Mouse (Mus musculus): ENCODE results near the gene Gm32742. TPM values are rescaled to one million over a fixed set of nuclear protein-coding genes. Genes with fewer than 3 reads are reported as not detected.

The Gm32742 gene
- polyA plus RNA-seq, 1 experiment from 2014 or later = 0.08 TPM

DNA sequence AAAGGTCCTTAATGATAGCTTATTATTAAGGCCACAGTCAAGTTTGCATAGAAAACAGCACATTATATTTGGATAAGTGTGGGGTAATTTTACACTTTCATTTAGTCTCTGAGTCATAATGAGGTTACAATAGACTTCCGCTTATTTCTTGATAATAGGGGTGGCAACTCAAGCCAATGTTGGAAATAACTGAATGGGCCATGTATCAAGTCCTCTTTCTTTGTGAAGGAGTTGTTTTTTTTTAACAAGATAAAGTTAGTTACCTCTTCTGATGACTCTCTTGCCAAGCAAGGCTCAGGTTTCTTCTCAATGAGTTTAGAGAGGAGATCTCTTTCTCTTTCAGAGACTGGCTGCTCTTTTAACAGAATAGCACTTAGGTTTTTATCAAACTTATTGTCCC lies 27.0 kb downstream of the Gm32742 start:
- Histone ChIP-seq H3K4me2 (ENCODE audit: low read depth, low read length) (no peak overlapping the region), H3K9ac (ENCODE audit: low read length) (no peak overlapping the region), H3K9me3 (ENCODE audit: control insufficient read depth, low read length) (no peaks in the 10 kb centered on the region), H3K27ac (ENCODE audit: low read length) (no peak overlapping the region), H3K4me1 (replicated peaks; ENCODE audit: control insufficient read depth, insufficient read depth, low read length) (no peaks in the 10 kb centered on the region), H3K27me3 (ENCODE audit: control insufficient read depth, insufficient read depth, low read depth, low read length) (no peaks in the 10 kb centered on the region), H3K36me3 (ENCODE audit: control insufficient read depth, insufficient read depth, low read length) (no peaks in the 10 kb centered on the region), H3K4me3 (ENCODE audit: low read length) (no peak overlapping the region)
- WGBS = 89% methylated on average over 1 of the region's 1 CpGs
- no peak for ATAC-seq (ENCODE audit: low read depth)

- ATAC-seq (ENCODE audit: low read depth) = no peak
- Histone ChIP-seq H3K36me3 (ENCODE audit: control insufficient read depth, insufficient read depth, low read length) (no peaks in the 10 kb centered on the region), H3K4me2 (ENCODE audit: low read depth, low read length) (no peak overlapping the region), H3K9me3 (ENCODE audit: control insufficient read depth, low read length) (no peaks in the 10 kb centered on the region), H3K4me1 (replicated peaks; ENCODE audit: control insufficient read depth, insufficient read depth, low read length) (no peaks in the 10 kb centered on the region), H3K4me3 (ENCODE audit: low read length) (no peak overlapping the region), H3K27me3 (ENCODE audit: control insufficient read depth, insufficient read depth, low read depth, low read length) (no peaks in the 10 kb centered on the region), H3K9ac (ENCODE audit: low read length) (no peak overlapping the region), H3K27ac (ENCODE audit: low read length) (no peak overlapping the region)
- WGBS = 74% methylated on average over 1 of the region's 1 CpGs
Measured at GRCm38 (mm10) chr9:51137836-51138235, 27.5 kb downstream of the Gm32742 start.

GRCm38 (mm10) chr9:51137432-51137831 lies 27.9 kb downstream of the Gm32742 start:
- no peaks in the 10 kb centered on the region for H3K27me3 ChIP-seq (ENCODE audit: control insufficient read depth, insufficient read depth, low read depth, low read length)
- no peaks in the 10 kb centered on the region for H3K36me3 ChIP-seq (ENCODE audit: control insufficient read depth, insufficient read depth, low read length)
- no peak overlapping the region for H3K27ac ChIP-seq (ENCODE audit: low read length)
- ATAC-seq (ENCODE audit: low read depth) = no peak
- no peaks in the 10 kb centered on the region for H3K4me1 ChIP-seq (replicated peaks; ENCODE audit: control insufficient read depth, insufficient read depth, low read length)
- no peak overlapping the region for H3K4me3 ChIP-seq (ENCODE audit: low read length)
- no peak overlapping the region for H3K4me2 ChIP-seq (ENCODE audit: low read depth, low read length)
- WGBS = 72% methylated on average over 4 of the region's 4 CpGs
- no peak overlapping the region for H3K9ac ChIP-seq (ENCODE audit: low read length)
- H3K9me3 ChIP-seq (ENCODE audit: control insufficient read depth, low read length) = no peaks in the 10 kb centered on the region

DNA sequence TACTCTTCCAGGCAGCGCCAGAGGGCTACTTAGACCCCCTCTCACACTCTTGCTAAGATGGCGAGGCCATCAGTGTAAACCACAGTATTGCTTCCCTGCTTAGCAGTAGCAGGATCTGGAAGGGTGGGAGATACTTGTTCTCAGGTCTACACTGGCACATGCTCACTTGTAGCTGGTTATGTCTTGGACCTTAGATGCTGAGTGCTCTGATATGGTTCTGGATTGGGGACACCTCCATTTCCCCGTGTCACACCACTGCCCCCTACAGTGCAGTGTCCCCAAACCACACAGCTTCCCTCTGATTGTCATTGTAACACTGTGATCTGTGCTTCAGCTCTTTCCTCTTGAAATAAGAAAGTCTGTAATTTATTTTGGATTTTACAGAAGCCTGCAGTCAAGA lies 28.3 kb downstream of the Gm32742 start:
- ATAC-seq (ENCODE audit: low read depth) = no peak
- H3K4me1 ChIP-seq (replicated peaks; ENCODE audit: control insufficient read depth, insufficient read depth, low read length) = no peaks in the 10 kb centered on the region
- H3K9ac ChIP-seq (ENCODE audit: low read length) = no peak overlapping the region
- no peaks in the 10 kb centered on the region for H3K36me3 ChIP-seq (ENCODE audit: control insufficient read depth, insufficient read depth, low read length)
- no peak overlapping the region for H3K27ac ChIP-seq (ENCODE audit: low read length)
- no peaks in the 10 kb centered on the region for H3K9me3 ChIP-seq (ENCODE audit: control insufficient read depth, low read length)
- H3K4me2 ChIP-seq (ENCODE audit: low read depth, low read length) = no peak overlapping the region
- H3K27me3 ChIP-seq (ENCODE audit: control insufficient read depth, insufficient read depth, low read depth, low read length) = no peaks in the 10 kb centered on the region
- no peak overlapping the region for H3K4me3 ChIP-seq (ENCODE audit: low read length)
- 60% methylated on average over 3 of the region's 3 CpGs for WGBS

GRCm38 (mm10) chr9:51114767-51115166 lies 50.5 kb downstream of the Gm32742 start:
- H3K9ac ChIP-seq (ENCODE audit: low read length) = no peak overlapping the region
- H3K36me3 ChIP-seq (ENCODE audit: control insufficient read depth, insufficient read depth, low read length) = no peaks in the 10 kb centered on the region
- H3K4me3 ChIP-seq (ENCODE audit: low read length) = no peak overlapping the region
- no peaks in the 10 kb centered on the region for H3K4me1 ChIP-seq (replicated peaks; ENCODE audit: control insufficient read depth, insufficient read depth, low read length)
- H3K9me3 ChIP-seq (ENCODE audit: control insufficient read depth, low read length) = no peaks in the 10 kb centered on the region
- WGBS = 54% methylated on average over 4 of the region's 4 CpGs
- H3K4me2 ChIP-seq (ENCODE audit: low read depth, low read length) = no peak overlapping the region
- no peaks in the 10 kb centered on the region for H3K27me3 ChIP-seq (ENCODE audit: control insufficient read depth, insufficient read depth, low read depth, low read length)
- no peak for ATAC-seq (ENCODE audit: low read depth)
- no peak overlapping the region for H3K27ac ChIP-seq (ENCODE audit: low read length)

- H3K27ac ChIP-seq (ENCODE audit: low read length) = no peak overlapping the region
- H3K9ac ChIP-seq (ENCODE audit: low read length) = no peak overlapping the region
- peaks cover 7% of the 10 kb centered on the region; the same call in 1 of the 2 replicates for H3K27me3 ChIP-seq (ENCODE audit: control insufficient read depth, insufficient read depth, low read depth, low read length)
- no peak for ATAC-seq (ENCODE audit: low read depth)
- no peaks in the 10 kb centered on the region for H3K9me3 ChIP-seq (ENCODE audit: control insufficient read depth, low read length)
- 73% methylated on average over 2 of the region's 2 CpGs for WGBS
- no peak overlapping the region for H3K4me3 ChIP-seq (ENCODE audit: low read length)
- peaks cover 4% of the 10 kb centered on the region; the same call in 1 of the 2 replicates for H3K4me1 ChIP-seq (replicated peaks; ENCODE audit: control insufficient read depth, insufficient read depth, low read length)
- no peak overlapping the region for H3K4me2 ChIP-seq (ENCODE audit: low read depth, low read length)
- H3K36me3 ChIP-seq (ENCODE audit: control insufficient read depth, insufficient read depth, low read length) = no peaks in the 10 kb centered on the region
Measured at GRCm38 (mm10) chr9:51105751-51106150, 59.6 kb downstream of the Gm32742 start.

- Histone ChIP-seq H3K9me3 (ENCODE audit: control insufficient read depth, low read length) (no peaks in the 10 kb centered on the region), H3K27ac (ENCODE audit: low read length) (no peak overlapping the region), H3K4me2 (ENCODE audit: low read depth, low read length) (peak overlapping the region; percentile 99), H3K27me3 (ENCODE audit: control insufficient read depth, insufficient read depth, low read depth, low read length) (peaks cover 7% of the 10 kb centered on the region; the same call in 1 of the 2 replicates), H3K4me1 (replicated peaks; ENCODE audit: control insufficient read depth, insufficient read depth, low read length) (peaks cover 4% of the 10 kb centered on the region; the same call in 1 of the 2 replicates), H3K9ac (ENCODE audit: low read length) (peak overlapping the region; percentile 66), H3K4me3 (ENCODE audit: low read length) (peak overlapping the region; percentile 59), H3K36me3 (ENCODE audit: control insufficient read depth, insufficient read depth, low read length) (no peaks in the 10 kb centered on the region)
- 11% methylated on average over 29 of the region's 30 CpGs for WGBS
- peak; percentile 54; the same call in 1 of the 2 replicates for ATAC-seq (ENCODE audit: low read depth)
Measured at GRCm38 (mm10) chr9:51103808-51104514, 61.4 kb downstream of the Gm32742 start.

DNA sequence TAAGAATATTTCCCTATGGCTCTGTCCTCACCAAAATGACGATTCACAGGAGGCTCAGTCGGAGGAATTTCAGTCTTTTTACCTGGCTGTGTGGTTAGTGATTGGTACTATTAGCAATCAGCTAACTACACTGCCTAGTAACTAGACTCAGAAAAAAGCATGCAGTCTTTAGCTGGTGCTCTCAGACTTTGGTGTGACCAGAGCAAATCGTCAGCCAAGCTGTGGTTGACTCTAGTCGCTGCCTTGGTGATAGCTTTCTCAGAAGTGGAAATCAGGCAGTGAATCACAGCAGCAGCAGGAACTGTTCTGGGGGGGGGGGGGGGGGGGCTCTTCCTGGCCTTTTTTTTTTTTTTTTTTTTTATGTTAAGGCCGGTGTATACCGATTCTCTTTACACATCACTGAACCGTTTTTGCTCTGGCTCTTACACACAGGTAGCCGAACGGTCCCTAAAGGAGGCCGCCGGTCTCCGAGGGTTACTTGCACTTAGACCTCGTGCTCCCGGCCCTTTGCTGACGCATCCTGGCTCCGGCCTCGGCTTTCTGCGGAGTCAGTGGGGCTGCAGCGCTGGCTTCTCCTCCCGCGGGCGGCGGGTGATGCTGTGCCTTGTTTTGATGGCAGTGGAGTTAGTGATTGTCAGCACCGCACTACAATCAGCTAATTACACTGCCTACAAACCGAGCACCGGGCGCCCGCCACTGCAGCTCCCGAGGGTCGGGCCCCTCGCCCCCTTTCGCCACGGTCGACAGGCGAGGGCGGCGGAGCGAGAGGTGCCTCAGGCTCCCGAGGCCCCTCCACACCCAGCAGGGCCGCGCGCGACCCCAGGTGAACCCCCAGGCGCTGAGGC lies 62.1 kb downstream of the Gm32742 start:
- peak overlapping the region; percentile 99 for H3K4me2 ChIP-seq (ENCODE audit: low read depth, low read length)
- peaks cover 4% of the 10 kb centered on the region; the same call in 1 of the 2 replicates for H3K4me1 ChIP-seq (replicated peaks; ENCODE audit: control insufficient read depth, insufficient read depth, low read length)
- H3K9ac ChIP-seq (ENCODE audit: low read length) = peak overlapping the region; percentile 66
- no peaks in the 10 kb centered on the region for H3K36me3 ChIP-seq (ENCODE audit: control insufficient read depth, insufficient read depth, low read length)
- H3K9me3 ChIP-seq (ENCODE audit: control insufficient read depth, low read length) = no peaks in the 10 kb centered on the region
- peaks cover 7% of the 10 kb centered on the region; the same call in 1 of the 2 replicates for H3K27me3 ChIP-seq (ENCODE audit: control insufficient read depth, insufficient read depth, low read depth, low read length)
- peak overlapping the region; percentile 59 for H3K4me3 ChIP-seq (ENCODE audit: low read length)
- 2% methylated on average over 31 of the region's 44 CpGs for WGBS
- H3K27ac ChIP-seq (ENCODE audit: low read length) = no peak overlapping the region
- ATAC-seq (ENCODE audit: low read depth) = peak; percentile 59

- no peak within 1 kb of the TSS for H3K27ac ChIP-seq (ENCODE audit: low read length)
- peak within 1 kb of the TSS; percentile 99 for H3K4me2 ChIP-seq (ENCODE audit: low read depth, low read length)
- peaks cover 4% of the 10 kb centered on the region; the same call in 1 of the 2 replicates for H3K4me1 ChIP-seq (replicated peaks; ENCODE audit: control insufficient read depth, insufficient read depth, low read length)
- peak; percentile 78 for ATAC-seq (ENCODE audit: low read depth)
- H3K9ac ChIP-seq (ENCODE audit: low read length) = no peak within 1 kb of the TSS
- H3K9me3 ChIP-seq (ENCODE audit: control insufficient read depth, low read length) = no peaks in the 10 kb centered on the region
- WGBS = 9% methylated on average over 27 of the region's 27 CpGs
- H3K27me3 ChIP-seq (ENCODE audit: control insufficient read depth, insufficient read depth, low read depth, low read length) = peaks cover 7% of the 10 kb centered on the region; the same call in 1 of the 2 replicates
- H3K36me3 ChIP-seq (ENCODE audit: control insufficient read depth, insufficient read depth, low read length) = no peaks in the 10 kb centered on the region
- peak within 1 kb of the TSS; percentile 28 for H3K4me3 ChIP-seq (ENCODE audit: low read length)
Measured at GRCm38 (mm10) chr9:51101756-51102425, 63.4 kb downstream of the Gm32742 start, which contains the start of gene 4833427G06Rik. Gene 4833427G06Rik, minus strand, starts transcription at chr9:51102078.

Measured in lung, embryonic 16.5 days (tissue).